Mouse (Mus musculus): ENCODE results near the gene Msi2.

GRCm38 (mm10) chr11:88739574-88740295 lies 21.4 kb upstream of the Msi2 start:
- no peak for TF ChIP-seq CTCF (IDR thresholded peaks at IDR 0.05; ENCODE audit: control insufficient read depth, insufficient read depth, insufficient replicate concordance, low read depth, low read length)
- no peak for TF ChIP-seq POLR2A (IDR thresholded peaks at IDR 0.05; ENCODE audit: control insufficient read depth, low read depth, low read length)
